Mouse (Mus musculus) neural tube, embryonic 11.5 days (tissue): ENCODE measurements around the gene Irs3. TPM values are rescaled to one million over a fixed set of nuclear protein-coding genes. Genes with fewer than 3 reads are reported as not detected.

Experiments used
- ATAC-seq: fragments of 200-750 bp; cut with Nextera tagmentation; 2 replicates; pipeline ENCODE4 v1.8.0; 2017; ENCODE audit warnings: moderate number of reproducible peaks, mild to moderate bottlenecking, moderate TSS enrichment, moderate library complexity; ENCODE audit not compliant: insufficient read depth, low FRiP score, low TSS enrichment
- DNase-seq: peaks from one replicate; pipeline ENCODE4 v3.0.0-alpha.2; 2015; ENCODE audit warnings: low spot score
- H3K27ac ChIP-seq: fragments of 300-500 bp; sonication (generic); 2 replicates; pipeline ENCODE4 v1.5.1; 2014; ENCODE audit warnings: low read depth, mild to moderate bottlenecking, low read length
- H3K27me3 ChIP-seq: fragments of 300-500 bp; sonication (generic); 2 replicates; pipeline ENCODE4 v1.6.1; 2014; ENCODE audit warnings: mild to moderate bottlenecking, low read length, mixed read lengths; ENCODE audit not compliant: control insufficient read depth, insufficient read depth
- H3K36me3 ChIP-seq: fragments of 300-500 bp; sonication (generic); 2 replicates; pipeline ENCODE4 v1.6.1; 2014; ENCODE audit warnings: mild to moderate bottlenecking, low read length, moderate library complexity, mixed read lengths; ENCODE audit not compliant: control insufficient read depth, insufficient read depth
- H3K4me1 ChIP-seq: fragments of 300-500 bp; sonication (generic); 2 replicates; pipeline ENCODE4 v1.6.1; 2014; ENCODE audit warnings: low read length, mixed read lengths; ENCODE audit not compliant: control insufficient read depth, insufficient read depth
- H3K4me2 ChIP-seq: fragments of 300-500 bp; sonication (generic); 2 replicates; pipeline ENCODE4 v1.6.1; 2014; ENCODE audit warnings: low read depth, mild to moderate bottlenecking, moderate library complexity
- H3K4me3 ChIP-seq: fragments of 300-500 bp; sonication (generic); 2 replicates; pipeline ENCODE4 v1.5.1; 2014; ENCODE audit warnings: low read depth, low read length
- H3K9ac ChIP-seq: fragments of 300-500 bp; sonication (generic); 2 replicates; pipeline ENCODE4 v1.6.1; 2014; ENCODE audit warnings: mild to moderate bottlenecking, low read length
- H3K9me3 ChIP-seq: fragments of 300-500 bp; sonication (generic); 2 replicates; pipeline ENCODE4 v1.6.1; 2016; ENCODE audit warnings: low read length; ENCODE audit not compliant: control insufficient read depth
- WGBS: fragments of 180-500 bp; shearing (Covaris S2); extraction: QIAGEN DNeasy Blood & Tissue Kit; methylation state at CpG from one replicate; pipeline ENCODE4 v1.1.7; 2014; 5-methylcytosine and 5-hydroxymethylcytosine counted together
- polyA plus RNA-seq: library from polyadenylated mRNA; unstranded; fragments of >200 nt; fragmentation: Nextera tagmentation; extraction: Ambion mirVana; gene quantifications from 2 replicates; pipeline ENCODE4 v1.2.1, GENCODE M21; 2014

Irs3 gene
- polyA plus RNA-seq = 0.12 and 0.24 TPM in 2 replicates

DNA sequence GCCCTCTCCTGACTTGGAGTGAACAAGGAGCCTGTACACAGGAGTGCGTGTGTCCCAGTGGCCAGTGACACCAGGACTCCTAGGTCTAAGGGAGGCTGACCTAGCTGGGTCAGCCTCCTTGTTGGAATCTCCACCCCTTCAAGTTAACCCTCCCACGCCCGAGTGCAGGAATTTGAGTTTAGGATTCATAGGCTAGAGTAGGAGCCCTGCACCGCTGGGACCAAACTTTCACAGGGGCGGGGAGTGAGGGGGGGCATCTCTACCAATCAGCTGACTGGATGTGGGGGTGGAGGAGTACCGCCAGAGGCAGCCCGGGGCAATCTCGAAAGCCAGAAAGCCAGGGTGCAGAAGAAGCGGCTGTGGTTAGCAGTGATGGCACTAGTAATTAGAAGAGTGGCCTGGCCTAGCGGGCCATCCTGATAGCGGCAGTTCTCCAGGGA lies at the start of gene Irs3:
Irs3 (minus strand) TSS at position 63 of the 440 bp plus-strand sequence.
- Histone ChIP-seq H3K9ac (no peak within 1 kb of the TSS), H3K4me1 (no peaks in the 10 kb centered on the region), H3K27me3 (peaks cover 28% of the 10 kb centered on the region), H3K4me3 (peak within 1 kb of the TSS; percentile 23), H3K27ac (no peak within 1 kb of the TSS), H3K9me3 (no peaks in the 10 kb centered on the region), H3K36me3 (peaks cover 6% of the 10 kb centered on the region), H3K4me2 (peak within 1 kb of the TSS; percentile 35)
- no peak for DNase-seq
- no peak for ATAC-seq
- WGBS = 7% methylated on average over 11 of the region's 11 CpGs

DNA sequence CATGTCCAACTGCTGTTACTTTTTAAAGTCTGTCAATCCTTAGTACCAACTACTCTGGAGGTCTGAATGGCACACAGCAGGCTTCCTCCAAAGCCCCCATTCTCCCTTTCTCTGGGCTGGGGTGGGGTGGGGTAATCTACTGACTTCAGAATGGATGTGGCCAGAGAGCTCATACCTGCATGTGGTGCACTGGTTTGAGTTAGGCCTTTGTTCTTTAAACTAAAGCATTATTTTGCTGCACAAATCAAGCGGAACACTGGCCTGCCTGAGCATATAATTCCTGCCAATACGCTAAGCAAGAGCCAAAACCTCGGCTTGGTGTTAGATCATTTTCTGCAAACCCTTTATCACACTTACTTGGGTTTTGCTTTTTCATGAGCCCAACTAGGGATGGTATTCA lies 49.3 kb upstream of the Irs3 start:
- 57% methylated on average over 3 of the region's 3 CpGs for WGBS
- Histone ChIP-seq H3K27me3 (no peaks in the 10 kb centered on the region), H3K4me1 (no peaks in the 10 kb centered on the region)

DNA sequence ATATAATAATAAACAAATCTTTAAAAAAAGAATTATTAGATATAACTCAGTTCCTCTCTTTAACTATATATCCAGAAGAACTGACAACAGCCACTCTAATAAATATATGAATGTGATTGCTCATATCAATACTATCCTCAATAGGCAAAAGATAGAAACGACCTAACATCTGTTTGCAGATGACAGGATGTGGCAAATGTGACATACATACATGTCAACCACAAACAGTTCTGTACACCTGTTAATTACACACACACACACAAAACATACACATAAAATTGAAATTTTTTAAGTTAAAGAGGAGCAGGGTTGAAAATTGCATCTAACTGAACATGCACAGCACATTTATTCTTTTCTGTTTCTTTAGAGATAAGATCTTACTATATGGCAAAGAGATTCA lies 46.4 kb upstream of the Irs3 start:
- no peaks in the 10 kb centered on the region for H3K36me3 ChIP-seq
- WGBS = 77% methylated on average over 1 of the region's 1 CpGs

More for the DNA sequence above, 49.3 kb upstream of the Irs3 start:
- ATAC-seq (no peak), DNase-seq (no peak)
- Histone ChIP-seq H3K9ac (no peak overlapping the region), H3K4me3 (no peak overlapping the region), H3K27ac (no peak overlapping the region), H3K36me3 (no peaks in the 10 kb centered on the region), H3K4me2 (no peak overlapping the region), H3K9me3 (no peaks in the 10 kb centered on the region)

GRCm38 (mm10) chr5:137690531-137690930 lies 45.0 kb upstream of the Irs3 start:
- no peaks in the 10 kb centered on the region for H3K27me3 ChIP-seq
- H3K4me1 ChIP-seq = no peaks in the 10 kb centered on the region
- no peak overlapping the region for H3K4me2 ChIP-seq
- DNase-seq (no peak), ATAC-seq (no peak)
- no peak overlapping the region for H3K27ac ChIP-seq
- no peaks in the 10 kb centered on the region for H3K9me3 ChIP-seq
- WGBS = 67% methylated on average over 9 of the region's 9 CpGs
- H3K4me3 ChIP-seq = no peak overlapping the region
- no peaks in the 10 kb centered on the region for H3K36me3 ChIP-seq
- H3K9ac ChIP-seq = no peak overlapping the region

More for the DNA sequence above, 46.4 kb upstream of the Irs3 start:
- H3K27me3 ChIP-seq = no peaks in the 10 kb centered on the region
- no peaks in the 10 kb centered on the region for H3K9me3 ChIP-seq
- no peak overlapping the region for H3K27ac ChIP-seq
- DNase-seq = no peak
- H3K4me2 ChIP-seq = no peak overlapping the region
- ATAC-seq = no peak
- no peak overlapping the region for H3K9ac ChIP-seq
- H3K4me1 ChIP-seq = no peaks in the 10 kb centered on the region
- H3K4me3 ChIP-seq = no peak overlapping the region

GRCm38 (mm10) chr5:137689974-137690373 lies 44.5 kb upstream of the Irs3 start:
- ATAC-seq (no peak), DNase-seq (no peak)
- Histone ChIP-seq H3K27ac (no peak overlapping the region), H3K36me3 (no peaks in the 10 kb centered on the region), H3K9ac (no peak overlapping the region), H3K4me1 (no peaks in the 10 kb centered on the region), H3K9me3 (no peaks in the 10 kb centered on the region), H3K4me3 (no peak overlapping the region), H3K27me3 (no peaks in the 10 kb centered on the region), H3K4me2 (no peak overlapping the region)
- WGBS = 89% methylated on average over 3 of the region's 3 CpGs

GRCm38 (mm10) chr5:137686127-137686790 lies 40.7 kb upstream of the Irs3 start:
- Histone ChIP-seq H3K4me3 (no peak overlapping the region), H3K4me2 (no peak overlapping the region), H3K9me3 (no peaks in the 10 kb centered on the region), H3K4me1 (peaks cover 13% of the 10 kb centered on the region), H3K27me3 (no peaks in the 10 kb centered on the region), H3K9ac (no peak overlapping the region), H3K27ac (no peak overlapping the region), H3K36me3 (no peaks in the 10 kb centered on the region)
- WGBS = 83% methylated on average over 6 of the region's 6 CpGs
- DNase-seq (no peak), ATAC-seq (no peak)

- no peak overlapping the region for H3K4me2 ChIP-seq
- no peaks in the 10 kb centered on the region for H3K27me3 ChIP-seq
- WGBS = 95% methylated on average over 3 of the region's 3 CpGs
- H3K27ac ChIP-seq = no peak overlapping the region
- no peaks in the 10 kb centered on the region for H3K9me3 ChIP-seq
- no peak overlapping the region for H3K9ac ChIP-seq
- peaks cover 13% of the 10 kb centered on the region for H3K4me1 ChIP-seq
- ATAC-seq = no peak
- H3K4me3 ChIP-seq = no peak overlapping the region
- no peaks in the 10 kb centered on the region for H3K36me3 ChIP-seq
- no peak for DNase-seq
Measured at GRCm38 (mm10) chr5:137685653-137686052, 40.1 kb upstream of the Irs3 start.

- peak; percentile 98 for DNase-seq
- H3K9me3 ChIP-seq = no peaks in the 10 kb centered on the region
- peak within 1 kb of the TSS; percentile 86 for H3K4me2 ChIP-seq
- peak within 1 kb of the TSS; percentile 66 for H3K9ac ChIP-seq
- no peaks in the 10 kb centered on the region for H3K36me3 ChIP-seq
- H3K27ac ChIP-seq = peak within 1 kb of the TSS; percentile 49; the same call in 1 of the 2 replicates
- under 1% methylated on average over 58 of the region's 62 CpGs for WGBS
- ATAC-seq = peak; percentile 97
- H3K4me3 ChIP-seq = peak within 1 kb of the TSS; percentile 71
- H3K27me3 ChIP-seq = no peaks in the 10 kb centered on the region
- peaks cover 13% of the 10 kb centered on the region for H3K4me1 ChIP-seq
Measured at GRCm38 (mm10) chr5:137684294-137685123, 39.0 kb upstream of the Irs3 start, which contains the start of gene Agfg2. TSS of gene Agfg2 (minus strand) at chr5:137684726.
